Mouse (Mus musculus): Measurements from ENCODE around the gene Foxp3. TPM values are rescaled to one million over a fixed set of nuclear protein-coding genes. Genes with fewer than 3 reads are reported as not detected.

Gene Foxp3
- polyA plus RNA-seq, 1 experiment, result 7.7 TPM

GRCm38 (mm10) chrX:7583881-7584280, 10.4 kb downstream of the Foxp3 start:
- H3K27ac ChIP-seq (ENCODE audit: control insufficient read depth, insufficient read depth, low read length), result no peak overlapping the region
- WGBS, result 94% methylated on average over 10 of the region's 11 CpGs
- H3K4me1 ChIP-seq (replicated peaks; ENCODE audit: control insufficient read depth, insufficient read depth, low read length), result peaks cover 19% of the 10 kb centered on the region
- no peak overlapping the region for H3K4me3 ChIP-seq (ENCODE audit: control insufficient read depth, insufficient read depth, low read length)
- no peak for DNase-seq
- TF ChIP-seq POLR2A (IDR thresholded peaks at IDR 0.05; ENCODE audit: control insufficient read depth, extremely low read depth, insufficient read depth, low read length, poor library complexity), result no peak
- TF ChIP-seq CTCF (IDR thresholded peaks at IDR 0.05; ENCODE audit: borderline replicate concordance, control insufficient read depth, extremely low read depth, insufficient read depth, low read length, poor library complexity), result no peak
- H3K27me3 ChIP-seq (ENCODE audit: control insufficient read depth, insufficient read depth, low read length), result no peaks in the 10 kb centered on the region
- H3K36me3 ChIP-seq (ENCODE audit: control insufficient read depth, insufficient read depth, low read length), result no peaks in the 10 kb centered on the region

GRCm38 (mm10) chrX:7586356-7586755, 12.9 kb downstream of the Foxp3 start:
- H3K27ac ChIP-seq (ENCODE audit: control insufficient read depth, insufficient read depth, low read length), result no peak overlapping the region
- H3K36me3 ChIP-seq (ENCODE audit: control insufficient read depth, insufficient read depth, low read length), result no peaks in the 10 kb centered on the region
- H3K4me1 ChIP-seq (replicated peaks; ENCODE audit: control insufficient read depth, insufficient read depth, low read length), result peaks cover 19% of the 10 kb centered on the region
- 15% methylated on average over 5 of the region's 5 CpGs for WGBS
- no peaks in the 10 kb centered on the region for H3K27me3 ChIP-seq (ENCODE audit: control insufficient read depth, insufficient read depth, low read length)
- no peak overlapping the region for H3K4me3 ChIP-seq (ENCODE audit: control insufficient read depth, insufficient read depth, low read length)
- TF ChIP-seq POLR2A (IDR thresholded peaks at IDR 0.05; ENCODE audit: control insufficient read depth, extremely low read depth, insufficient read depth, low read length, poor library complexity) (no peak), CTCF (IDR thresholded peaks at IDR 0.05; ENCODE audit: borderline replicate concordance, control insufficient read depth, extremely low read depth, insufficient read depth, low read length, poor library complexity) (no peak)
- no peak for DNase-seq

DNA sequence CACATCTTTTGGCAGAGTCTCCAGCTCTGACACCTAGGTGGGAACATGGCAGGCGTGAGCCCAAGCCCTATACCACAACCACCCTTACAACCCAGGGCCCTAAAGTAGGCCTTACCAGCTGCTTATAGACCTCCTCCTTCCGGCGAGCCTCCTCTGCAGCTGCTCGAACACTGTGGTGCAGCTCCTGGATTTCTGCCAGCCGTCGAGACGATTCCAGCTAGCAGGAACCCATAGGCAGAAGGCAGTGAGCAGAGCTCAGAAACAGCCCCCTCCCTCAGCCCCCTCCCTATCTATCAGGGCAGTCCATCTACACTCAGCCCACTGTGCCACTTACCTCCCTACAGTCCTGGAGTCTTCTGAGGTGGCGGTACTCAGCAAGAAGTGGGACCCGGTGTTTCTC, 21.9 kb downstream of the Foxp3 start:
- Histone ChIP-seq H3K27ac (ENCODE audit: control insufficient read depth, insufficient read depth, low read length) (no peak overlapping the region), H3K4me1 (replicated peaks; ENCODE audit: control insufficient read depth, insufficient read depth, low read length) (no peaks in the 10 kb centered on the region), H3K27me3 (ENCODE audit: control insufficient read depth, insufficient read depth, low read length) (no peaks in the 10 kb centered on the region), H3K4me3 (ENCODE audit: control insufficient read depth, insufficient read depth, low read length) (no peak overlapping the region), H3K36me3 (ENCODE audit: control insufficient read depth, insufficient read depth, low read length) (peaks cover 11% of the 10 kb centered on the region)
- DNase-seq, result no peak
- TF ChIP-seq CTCF (IDR thresholded peaks at IDR 0.05; ENCODE audit: borderline replicate concordance, control insufficient read depth, extremely low read depth, insufficient read depth, low read length, poor library complexity), result no peak
- TF ChIP-seq POLR2A (IDR thresholded peaks at IDR 0.05; ENCODE audit: control insufficient read depth, extremely low read depth, insufficient read depth, low read length, poor library complexity), result no peak
- WGBS, result 95% methylated on average over 9 of the region's 9 CpGs

GRCm38 (mm10) chrX:7604004-7604403, 30.6 kb downstream of the Foxp3 start:
- WGBS, result 60% methylated on average over 7 of the region's 7 CpGs
- H3K4me3 ChIP-seq (ENCODE audit: control insufficient read depth, insufficient read depth, low read length), result no peak overlapping the region

GRCm38 (mm10) chrX:7604879-7605574, 31.6 kb downstream of the Foxp3 start, which contains the start of gene Ccdc22:
Gene Ccdc22, minus strand, starts transcription at chrX:7605517.
- no peaks in the 10 kb centered on the region for H3K36me3 ChIP-seq (ENCODE audit: control insufficient read depth, insufficient read depth, low read length)
- H3K4me1 ChIP-seq (replicated peaks; ENCODE audit: control insufficient read depth, insufficient read depth, low read length), result peaks cover 3% of the 10 kb centered on the region; the same call in 1 of the 2 replicates
- peak within 1 kb of the TSS; percentile 97 for H3K4me3 ChIP-seq (ENCODE audit: control insufficient read depth, insufficient read depth, low read length)
- TF ChIP-seq CTCF (IDR thresholded peaks at IDR 0.05; ENCODE audit: borderline replicate concordance, control insufficient read depth, extremely low read depth, insufficient read depth, low read length, poor library complexity) (no peak), POLR2A (IDR thresholded peaks at IDR 0.05; ENCODE audit: control insufficient read depth, extremely low read depth, insufficient read depth, low read length, poor library complexity) (no peak)
- H3K27ac ChIP-seq (ENCODE audit: control insufficient read depth, insufficient read depth, low read length), result no peak within 1 kb of the TSS
- DNase-seq, result peak; percentile 80
- H3K27me3 ChIP-seq (ENCODE audit: control insufficient read depth, insufficient read depth, low read length), result no peaks in the 10 kb centered on the region
- WGBS, result 3% methylated on average over 28 of the region's 28 CpGs

More at GRCm38 (mm10) chrX:7604004-7604403, 30.6 kb downstream of the Foxp3 start:
- TF ChIP-seq CTCF (IDR thresholded peaks at IDR 0.05; ENCODE audit: borderline replicate concordance, control insufficient read depth, extremely low read depth, insufficient read depth, low read length, poor library complexity), result no peak
- no peak for TF ChIP-seq POLR2A (IDR thresholded peaks at IDR 0.05; ENCODE audit: control insufficient read depth, extremely low read depth, insufficient read depth, low read length, poor library complexity)
- Histone ChIP-seq H3K27me3 (ENCODE audit: control insufficient read depth, insufficient read depth, low read length) (no peaks in the 10 kb centered on the region), H3K27ac (ENCODE audit: control insufficient read depth, insufficient read depth, low read length) (no peak overlapping the region), H3K36me3 (ENCODE audit: control insufficient read depth, insufficient read depth, low read length) (peaks cover 4% of the 10 kb centered on the region; the same call in 1 of the 2 replicates), H3K4me1 (replicated peaks; ENCODE audit: control insufficient read depth, insufficient read depth, low read length) (peaks cover 3% of the 10 kb centered on the region; the same call in 1 of the 2 replicates)
- no peak for DNase-seq

DNA sequence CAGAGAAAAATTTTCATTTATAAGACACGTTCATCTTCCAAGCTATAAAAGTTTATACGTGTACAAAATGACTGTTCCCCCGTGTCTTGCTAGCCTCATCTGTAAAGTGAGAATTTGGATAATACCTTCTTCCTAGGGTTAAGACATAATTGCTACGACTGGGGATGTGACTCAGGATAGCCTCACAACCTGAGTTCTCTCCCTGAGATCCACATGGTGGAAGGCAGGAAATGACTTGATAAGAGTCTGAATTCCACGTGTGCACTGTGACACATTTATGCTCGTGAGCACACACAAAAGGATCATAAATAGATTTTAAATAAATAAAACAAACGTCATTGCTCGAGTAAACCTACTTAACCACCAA, 32.1 kb downstream of the Foxp3 start:
- Histone ChIP-seq H3K36me3 (ENCODE audit: control insufficient read depth, insufficient read depth, low read length) (no peaks in the 10 kb centered on the region), H3K27me3 (ENCODE audit: control insufficient read depth, insufficient read depth, low read length) (no peaks in the 10 kb centered on the region; the same call in 1 of the 2 replicates), H3K4me1 (replicated peaks; ENCODE audit: control insufficient read depth, insufficient read depth, low read length) (peaks cover 7% of the 10 kb centered on the region), H3K4me3 (ENCODE audit: control insufficient read depth, insufficient read depth, low read length) (no peak overlapping the region), H3K27ac (ENCODE audit: control insufficient read depth, insufficient read depth, low read length) (no peak overlapping the region)
- no peak for DNase-seq
- 17% methylated on average over 8 of the region's 8 CpGs for WGBS
- TF ChIP-seq CTCF (IDR thresholded peaks at IDR 0.05; ENCODE audit: borderline replicate concordance, control insufficient read depth, extremely low read depth, insufficient read depth, low read length, poor library complexity) (no peak), POLR2A (IDR thresholded peaks at IDR 0.05; ENCODE audit: control insufficient read depth, extremely low read depth, insufficient read depth, low read length, poor library complexity) (no peak)
